Mouse (Mus musculus) liver, embryonic 15.5 days (tissue): Measurements from ENCODE around the gene Asl. TPM values are rescaled to one million over a fixed set of nuclear protein-coding genes. Genes with fewer than 3 reads are reported as not detected.
"Not testable (repeated sequence)": the region's sequence is repeated elsewhere in the genome, so short reads cannot be mapped to it uniquely, and the experiment has no call there.

Experiments used
- ATAC-seq: fragments of 200-750 bp; cut with Nextera tagmentation; 2 replicates; pipeline ENCODE4 v1.8.0; 2017; ENCODE audit warnings: moderate number of reproducible peaks, mild to moderate bottlenecking, moderate library complexity; ENCODE audit not compliant: insufficient read depth
- H3K27ac ChIP-seq: fragments of 300-500 bp; sonication (generic); replicated peaks from 2 replicates; pipeline ENCODE4 v1.5.1; 2015; ENCODE audit warnings: mild to moderate bottlenecking, inconsistent platforms
- H3K27me3 ChIP-seq: fragments of 300-500 bp; sonication (generic); 2 replicates; pipeline ENCODE4 v1.6.1; 2015; ENCODE audit warnings: mild to moderate bottlenecking, inconsistent platforms
- H3K36me3 ChIP-seq: fragments of 300-500 bp; sonication (generic); replicated peaks from 2 replicates; pipeline ENCODE4 v1.6.1; 2015; ENCODE audit warnings: moderate library complexity, mild to moderate bottlenecking, inconsistent platforms
- H3K4me1 ChIP-seq: fragments of 300-500 bp; sonication (generic); replicated peaks from 2 replicates; pipeline ENCODE4 v1.6.1; 2015; ENCODE audit warnings: inconsistent platforms
- H3K4me2 ChIP-seq: fragments of 300-500 bp; sonication (generic); 2 replicates; pipeline ENCODE4 v1.6.1; 2015; ENCODE audit warnings: moderate library complexity, mild to moderate bottlenecking, inconsistent platforms
- H3K4me3 ChIP-seq: fragments of 300-500 bp; sonication (generic); replicated peaks from 2 replicates; pipeline ENCODE4 v1.5.1; 2015; ENCODE audit warnings: mild to moderate bottlenecking, inconsistent platforms
- H3K9ac ChIP-seq: fragments of 300-500 bp; sonication (generic); 2 replicates; pipeline ENCODE4 v1.6.1; 2015; ENCODE audit warnings: moderate library complexity, mild to moderate bottlenecking, inconsistent platforms
- H3K9me3 ChIP-seq: fragments of 300-500 bp; sonication (generic); replicated peaks from 2 replicates; pipeline ENCODE4 v1.6.1; 2016; ENCODE audit warnings: inconsistent platforms
- WGBS: fragments of 180-500 bp; shearing (Covaris S2); methylation state at CpG from one replicate; pipeline ENCODE4 v1.1.7; 2015; ENCODE audit warnings: mixed read lengths; ENCODE audit not compliant: insufficient replicate concordance; 5-methylcytosine and 5-hydroxymethylcytosine counted together
- polyA plus RNA-seq: library from polyadenylated mRNA; unstranded; fragments of >200 nt; fragmentation: Nextera tagmentation; extraction: Ambion mirVana; gene quantifications from 2 replicates; pipeline ENCODE4 v1.2.1, GENCODE M21; 2015

The Asl gene
- polyA plus RNA-seq, 1 experiment from 2014 or later: 53.1 TPM

GRCm38 (mm10) chr5:130046100-130046499 lies 17.1 kb upstream of the Asl start:
- H3K9me3 ChIP-seq: no peaks in the 10 kb centered on the region
- H3K9ac ChIP-seq: no peak overlapping the region
- H3K4me3 ChIP-seq: no peak overlapping the region
- no peak overlapping the region for H3K27ac ChIP-seq
- H3K4me1 ChIP-seq: 0 out of 2 replicates have a peak, but pooled peaks cover 5% of the 10 kb centered on the region
- H3K4me2 ChIP-seq: no peak overlapping the region
- peaks cover 75% of the 10 kb centered on the region for H3K36me3 ChIP-seq
- ATAC-seq: no peak
- 80% methylated on average over 7 of the region's 7 CpGs for WGBS
- H3K27me3 ChIP-seq: no peaks in the 10 kb centered on the region

DNA sequence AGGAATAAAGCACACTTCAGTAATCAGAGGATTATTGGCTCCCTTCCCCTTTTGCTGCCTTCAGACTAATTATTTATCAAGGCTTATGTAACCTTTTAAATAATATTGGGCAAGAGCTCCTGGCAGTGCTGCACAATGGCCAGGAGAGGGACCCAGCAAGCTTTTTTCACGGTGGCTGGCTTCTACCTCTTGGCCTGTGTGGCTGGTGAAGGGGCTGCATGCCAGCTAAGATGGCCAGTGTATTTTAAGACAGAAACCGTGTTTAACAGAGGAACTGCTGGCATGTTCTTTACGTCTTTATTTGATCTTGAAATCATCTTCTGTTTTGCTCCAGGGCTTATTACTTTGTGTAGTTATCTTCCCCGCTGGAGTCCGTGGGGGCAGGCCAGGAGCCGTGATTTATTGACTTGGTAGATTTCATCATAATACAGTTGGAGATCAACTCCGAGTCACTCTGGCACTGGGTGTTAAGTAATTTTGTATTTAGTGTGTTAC lies 15.2 kb upstream of the Asl start:
- H3K4me1 ChIP-seq: 0 out of 2 replicates have a peak, but pooled peaks cover 5% of the 10 kb centered on the region
- no peak overlapping the region for H3K27ac ChIP-seq
- H3K4me2 ChIP-seq: no peak overlapping the region
- H3K27me3 ChIP-seq: no peaks in the 10 kb centered on the region
- WGBS: 72% methylated on average over 7 of the region's 7 CpGs
- no peak overlapping the region for H3K4me3 ChIP-seq
- no peak overlapping the region for H3K9ac ChIP-seq
- H3K36me3 ChIP-seq: peaks cover 77% of the 10 kb centered on the region
- no peaks in the 10 kb centered on the region for H3K9me3 ChIP-seq
- peak; percentile 56 for ATAC-seq

- Histone ChIP-seq H3K9ac (no peak overlapping the region), H3K27me3 (no peaks in the 10 kb centered on the region), H3K4me2 (no peak overlapping the region), H3K4me3 (no peak overlapping the region), H3K9me3 (no peaks in the 10 kb centered on the region), H3K27ac (no peak overlapping the region; the same call in 1 of the 2 replicates), H3K4me1 (0 out of 2 replicates have a peak, but pooled peaks cover 5% of the 10 kb centered on the region), H3K36me3 (peaks cover 74% of the 10 kb centered on the region)
- no peak for ATAC-seq
- WGBS: 78% methylated on average over 3 of the region's 3 CpGs
These were observed 14.7 kb upstream of the Asl start for GRCm38 (mm10) chr5:130043741-130044140.

DNA sequence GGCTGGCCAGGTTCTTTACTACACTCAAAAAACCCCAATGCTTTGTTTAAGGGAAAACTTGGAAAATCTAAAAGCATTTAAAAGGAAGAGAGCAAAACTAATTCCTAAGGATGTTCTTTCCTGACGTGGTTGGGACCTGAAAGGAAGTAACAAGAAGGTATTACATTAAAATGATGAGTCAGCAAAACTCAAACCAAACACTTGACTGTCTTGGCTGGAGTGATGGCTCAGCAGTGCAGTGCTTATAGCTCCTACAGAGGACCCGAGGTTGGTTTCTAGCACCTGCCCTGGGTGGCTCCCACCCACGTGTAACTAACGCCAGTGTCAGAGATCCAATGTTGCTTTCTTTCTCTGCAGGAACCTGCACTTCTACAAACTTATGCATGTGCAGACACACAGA lies 12.2 kb upstream of the Asl start:
- ATAC-seq: no peak
- peaks cover 68% of the 10 kb centered on the region for H3K36me3 ChIP-seq
- no peaks in the 10 kb centered on the region for H3K27me3 ChIP-seq
- no peak overlapping the region for H3K4me2 ChIP-seq
- 66% methylated on average over 4 of the region's 4 CpGs for WGBS
- H3K4me1 ChIP-seq: 0 out of 2 replicates have a peak, but pooled peaks cover 5% of the 10 kb centered on the region
- no peak overlapping the region for H3K4me3 ChIP-seq
- H3K9me3 ChIP-seq: no peaks in the 10 kb centered on the region
- no peak overlapping the region for H3K27ac ChIP-seq
- H3K9ac ChIP-seq: no peak overlapping the region

GRCm38 (mm10) chr5:130040797-130041196 lies 11.8 kb upstream of the Asl start:
- 80% methylated on average over 4 of the region's 4 CpGs for WGBS
- Histone ChIP-seq H3K4me3 (no peak overlapping the region), H3K9ac (no peak overlapping the region), H3K36me3 (peaks cover 65% of the 10 kb centered on the region), H3K9me3 (no peaks in the 10 kb centered on the region), H3K4me1 (0 out of 2 replicates have a peak, but pooled peaks cover 5% of the 10 kb centered on the region), H3K27ac (no peak overlapping the region), H3K27me3 (no peaks in the 10 kb centered on the region), H3K4me2 (no peak overlapping the region)
- no peak for ATAC-seq

DNA sequence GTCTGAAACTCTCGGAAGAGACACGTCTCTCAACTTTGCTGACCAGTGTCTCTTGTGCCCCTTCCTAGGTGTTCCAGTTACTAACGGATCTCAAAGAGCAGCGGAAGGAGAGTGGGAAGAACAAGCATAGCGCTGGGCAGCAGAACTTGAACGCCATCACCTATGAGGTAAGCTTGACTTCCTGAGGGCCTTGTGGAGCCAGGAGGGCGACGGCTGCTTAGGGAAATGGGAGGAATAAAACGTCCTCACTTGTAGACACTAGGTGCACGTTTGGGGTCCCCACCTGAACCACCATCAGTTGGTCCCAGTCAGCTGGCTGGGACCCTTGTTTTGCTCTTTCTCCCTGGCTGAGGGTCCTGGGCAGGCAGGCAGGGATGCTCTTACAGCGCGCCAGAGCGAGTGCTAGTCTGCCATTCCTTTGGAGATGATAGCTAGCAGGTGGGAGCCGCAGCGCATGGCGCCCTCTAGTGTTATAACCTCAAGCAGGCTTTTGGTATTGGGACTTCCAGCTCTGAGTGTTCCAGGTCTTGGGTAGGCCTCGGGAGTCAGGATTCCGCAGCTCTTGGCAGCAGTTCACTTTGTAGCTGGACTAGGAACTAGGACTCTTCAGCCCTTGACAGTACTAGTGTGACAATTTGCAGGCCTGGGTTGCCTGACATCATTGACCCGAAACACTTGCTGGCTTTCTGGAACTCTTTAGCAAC lies 8.9 kb upstream of the Asl start:
- no peak overlapping the region for H3K4me2 ChIP-seq
- H3K36me3 ChIP-seq: peaks cover 59% of the 10 kb centered on the region
- ATAC-seq: no peak
- 66% methylated on average over 19 of the region's 19 CpGs for WGBS
- H3K9me3 ChIP-seq: no peaks in the 10 kb centered on the region
- peaks cover 13% of the 10 kb centered on the region for H3K4me1 ChIP-seq
- no peak overlapping the region for H3K9ac ChIP-seq
- no peaks in the 10 kb centered on the region for H3K27me3 ChIP-seq
- H3K27ac ChIP-seq: no peak overlapping the region
- H3K4me3 ChIP-seq: no peak overlapping the region

- H3K9me3 ChIP-seq, H3K27me3 ChIP-seq, H3K4me2 ChIP-seq, H3K4me3 ChIP-seq, ATAC-seq, H3K27ac ChIP-seq, H3K9ac ChIP-seq: not testable (repeated sequence)
- 48% methylated on average over 2 of the region's 2 CpGs for WGBS
- peaks cover 44% of the 10 kb centered on the region for H3K36me3 ChIP-seq
- H3K4me1 ChIP-seq: peaks cover 28% of the 10 kb centered on the region
These were observed 7.3 kb upstream of the Asl start for GRCm38 (mm10) chr5:130036300-130036699.

GRCm38 (mm10) chr5:130033869-130034268 lies 4.8 kb upstream of the Asl start:
- peaks cover 24% of the 10 kb centered on the region for H3K36me3 ChIP-seq
- no peaks in the 10 kb centered on the region for H3K27me3 ChIP-seq
- peak overlapping the region; percentile 14; the same call in 1 of the 2 replicates for H3K27ac ChIP-seq
- H3K4me1 ChIP-seq: peaks cover 43% of the 10 kb centered on the region
- H3K4me2 ChIP-seq: no peak overlapping the region
- ATAC-seq: 0 out of 2 replicates have a peak, but pooled peaks have one; percentile 4
- no peaks in the 10 kb centered on the region for H3K9me3 ChIP-seq
- WGBS: 44% methylated on average over 2 of the region's 2 CpGs
- no peak overlapping the region for H3K9ac ChIP-seq
- H3K4me3 ChIP-seq: no peak overlapping the region

DNA sequence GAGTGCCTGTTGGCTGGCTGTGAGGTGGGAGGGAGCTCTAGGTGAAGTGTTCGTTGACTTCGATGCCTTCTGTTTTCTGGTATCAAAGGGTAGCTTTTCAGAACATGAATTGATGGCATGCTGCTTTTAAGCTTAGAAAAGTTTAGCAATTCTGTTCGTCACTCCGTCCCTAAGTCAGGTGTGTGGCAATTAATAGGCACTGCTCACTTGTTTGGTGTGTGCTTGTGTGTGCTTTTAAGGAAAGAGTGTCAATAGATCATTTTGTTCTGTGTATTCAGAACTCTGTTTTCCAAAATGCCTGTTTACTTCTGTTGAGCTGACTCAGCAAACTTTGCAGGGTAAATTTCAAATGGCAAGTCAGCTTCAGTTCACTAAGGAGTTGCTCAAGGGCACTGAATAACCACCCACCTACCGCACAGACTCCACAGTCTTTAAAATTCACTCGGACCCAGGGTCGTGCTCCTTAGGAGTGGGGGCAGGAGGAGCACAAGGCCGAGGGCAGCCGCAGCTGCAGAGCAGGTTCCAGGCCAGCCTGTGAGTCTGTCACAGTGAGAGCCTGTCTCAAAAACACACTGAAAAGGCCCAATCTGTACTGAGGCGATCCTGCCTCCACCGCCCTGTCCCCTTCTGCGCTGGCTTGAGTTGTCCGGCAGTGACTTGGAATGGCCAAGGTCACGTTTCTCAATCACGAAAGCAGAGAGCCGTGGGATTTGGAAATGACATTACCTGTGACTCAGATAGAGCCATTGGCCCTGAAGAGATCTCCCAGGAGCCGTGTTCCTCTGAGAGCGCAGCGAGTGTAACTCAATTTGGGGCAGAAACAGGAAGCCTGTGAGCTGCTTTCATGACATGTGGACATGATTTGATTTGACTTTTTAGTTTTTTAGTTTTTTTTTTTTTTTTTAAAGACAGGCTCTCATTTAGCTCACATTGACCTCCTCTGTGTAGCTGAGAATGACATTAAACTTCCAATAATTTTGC lies 2.7 kb upstream of the Asl start:
- Histone ChIP-seq H3K27me3 (peaks cover 11% of the 10 kb centered on the region), H3K27ac (no peak overlapping the region; the same call in 1 of the 2 replicates), H3K4me2 (no peak overlapping the region), H3K9ac (no peak overlapping the region), H3K36me3 (peaks cover 8% of the 10 kb centered on the region), H3K9me3 (no peaks in the 10 kb centered on the region), H3K4me3 (no peak overlapping the region), H3K4me1 (peaks cover 49% of the 10 kb centered on the region)
- WGBS: 83% methylated on average over 19 of the region's 19 CpGs
- ATAC-seq: no peak

- Histone ChIP-seq H3K4me2 (no peak overlapping the region), H3K9me3 (no peaks in the 10 kb centered on the region), H3K4me3 (no peak overlapping the region), H3K9ac (no peak overlapping the region), H3K27me3 (peaks cover 14% of the 10 kb centered on the region), H3K4me1 (peaks cover 54% of the 10 kb centered on the region), H3K27ac (no peak overlapping the region), H3K36me3 (no peaks in the 10 kb centered on the region)
- 68% methylated on average over 7 of the region's 7 CpGs for WGBS
- no peak for ATAC-seq
These were observed 1.4 kb downstream of the Asl start for GRCm38 (mm10) chr5:130027696-130028095.

DNA sequence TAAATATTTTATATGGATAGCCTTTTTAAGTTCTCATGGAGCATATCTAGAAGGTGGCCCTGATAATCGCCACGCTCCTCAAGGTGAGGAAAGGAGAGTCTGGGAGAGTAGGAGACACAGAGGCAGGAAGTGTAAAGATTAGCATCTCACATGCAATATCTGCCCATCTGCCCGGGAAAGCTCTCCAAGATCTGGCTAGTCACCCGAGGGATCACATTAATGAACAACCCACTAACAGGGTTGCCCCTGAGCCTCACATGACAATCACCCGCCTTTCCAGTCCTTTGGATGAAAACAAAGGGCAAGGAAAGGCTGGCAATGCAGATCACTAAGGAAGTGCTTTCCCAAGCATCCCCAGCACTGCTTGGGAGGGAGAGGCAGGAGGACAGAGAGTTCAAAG lies 1.9 kb downstream of the Asl start:
- no peak overlapping the region for H3K4me3 ChIP-seq
- ATAC-seq: no peak
- H3K9me3 ChIP-seq: no peaks in the 10 kb centered on the region
- H3K36me3 ChIP-seq: no peaks in the 10 kb centered on the region
- peaks cover 14% of the 10 kb centered on the region for H3K27me3 ChIP-seq
- H3K27ac ChIP-seq: no peak overlapping the region
- H3K4me2 ChIP-seq: no peak overlapping the region
- no peak overlapping the region for H3K9ac ChIP-seq
- WGBS: 56% methylated on average over 5 of the region's 5 CpGs
- H3K4me1 ChIP-seq: peaks cover 48% of the 10 kb centered on the region
